Mouse (Mus musculus) WW6 (cell line): ENCODE measurements around the gene Slc35f5.
"Not testable (repeated sequence)": the region's sequence is repeated elsewhere in the genome, so short reads cannot be mapped to it uniquely, and the experiment has no call there.

Source experiments
- DNase-seq: peaks from one replicate; pipeline ENCODE4 v3.0.0-alpha.2; 2013; ENCODE audit warnings: low read depth, low spot score

The Slc35f5 gene

GRCm38 (mm10) chr1:125560259-125561192 is at the start of gene Slc35f5:
Gene Slc35f5, plus strand, starts transcription at chr1:125560595.
- DNase-seq = peak; percentile 61

DNA sequence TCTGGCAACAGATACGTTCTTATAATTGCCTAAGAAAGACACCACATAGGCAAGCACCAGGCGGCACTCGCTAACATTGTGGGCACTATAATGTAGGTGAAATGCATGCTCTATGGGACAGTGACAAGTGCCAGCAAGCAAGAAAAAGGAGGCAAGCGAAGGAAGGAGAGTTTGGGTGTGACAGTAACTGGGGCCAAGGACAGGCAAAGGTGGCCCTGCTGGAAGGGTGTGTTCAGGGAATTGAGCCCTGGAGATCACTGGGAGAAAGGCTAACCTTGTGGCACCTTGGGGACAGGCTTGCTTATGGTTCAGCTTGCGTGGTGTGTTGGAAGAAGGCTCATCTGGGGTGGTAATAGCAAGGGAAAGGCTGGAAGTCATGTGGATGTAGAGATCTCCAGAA is 45.7 kb upstream of the Slc35f5 start:
- no peak for DNase-seq

DNA sequence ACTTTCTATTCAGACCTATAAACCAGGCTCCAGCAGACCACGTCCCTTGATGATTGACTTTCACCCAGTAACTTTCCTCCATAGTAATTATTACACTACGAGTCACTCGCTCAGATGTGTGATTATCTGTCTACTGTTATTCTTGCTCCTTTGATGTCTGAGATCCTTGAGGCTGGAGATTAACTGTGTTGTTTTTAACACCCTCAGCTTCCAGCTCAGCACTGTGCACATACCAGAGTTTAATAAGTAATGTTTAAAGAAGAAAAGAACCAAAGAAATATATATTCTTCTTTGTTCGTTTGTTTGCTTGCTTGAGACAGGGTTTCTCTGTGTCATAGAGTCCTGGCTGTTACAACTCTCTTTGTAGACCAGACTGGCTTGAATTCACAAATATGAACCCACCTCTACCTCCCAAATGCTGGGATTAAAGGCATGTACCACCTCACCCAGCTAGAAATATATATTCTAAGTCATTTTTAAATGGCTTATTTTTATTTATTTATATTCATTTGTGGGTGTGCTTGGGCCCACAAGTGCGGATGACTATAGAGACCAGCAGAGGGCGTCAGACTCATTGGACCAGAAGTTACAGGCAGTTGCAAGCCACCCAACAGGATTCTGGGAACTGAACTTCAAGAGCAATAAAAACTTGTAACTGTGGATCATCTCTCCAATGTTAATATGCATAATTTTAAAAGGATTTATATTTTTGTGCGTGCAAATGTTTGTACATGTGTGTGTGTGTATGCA is 43.3 kb upstream of the Slc35f5 start:
- no peak for DNase-seq

DNA sequence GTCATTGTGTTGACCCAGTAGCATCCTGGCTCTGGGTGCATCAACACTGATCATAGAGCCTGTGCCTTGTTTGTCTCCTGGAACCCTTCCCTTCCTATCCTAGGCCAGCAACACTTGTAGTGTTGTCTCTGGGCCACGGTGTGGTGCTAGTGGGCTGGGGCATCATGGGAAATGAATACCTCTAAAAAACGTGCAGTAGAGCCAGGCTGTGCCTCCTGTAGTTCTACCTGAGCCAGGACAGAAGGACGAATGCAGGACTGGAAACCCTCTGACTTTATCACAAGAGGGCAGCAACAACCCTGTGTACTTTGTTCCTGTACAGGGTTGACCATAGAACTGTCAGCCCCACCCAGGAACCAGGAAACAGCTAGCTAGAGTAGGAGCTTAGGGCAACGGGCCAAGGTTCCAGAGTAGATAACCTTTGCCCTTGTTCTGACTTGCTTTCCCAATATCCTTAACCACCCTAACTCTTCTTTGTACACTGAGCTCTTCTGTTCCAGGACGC is 41.2 kb upstream of the Slc35f5 start:
- no peak for DNase-seq

DNA sequence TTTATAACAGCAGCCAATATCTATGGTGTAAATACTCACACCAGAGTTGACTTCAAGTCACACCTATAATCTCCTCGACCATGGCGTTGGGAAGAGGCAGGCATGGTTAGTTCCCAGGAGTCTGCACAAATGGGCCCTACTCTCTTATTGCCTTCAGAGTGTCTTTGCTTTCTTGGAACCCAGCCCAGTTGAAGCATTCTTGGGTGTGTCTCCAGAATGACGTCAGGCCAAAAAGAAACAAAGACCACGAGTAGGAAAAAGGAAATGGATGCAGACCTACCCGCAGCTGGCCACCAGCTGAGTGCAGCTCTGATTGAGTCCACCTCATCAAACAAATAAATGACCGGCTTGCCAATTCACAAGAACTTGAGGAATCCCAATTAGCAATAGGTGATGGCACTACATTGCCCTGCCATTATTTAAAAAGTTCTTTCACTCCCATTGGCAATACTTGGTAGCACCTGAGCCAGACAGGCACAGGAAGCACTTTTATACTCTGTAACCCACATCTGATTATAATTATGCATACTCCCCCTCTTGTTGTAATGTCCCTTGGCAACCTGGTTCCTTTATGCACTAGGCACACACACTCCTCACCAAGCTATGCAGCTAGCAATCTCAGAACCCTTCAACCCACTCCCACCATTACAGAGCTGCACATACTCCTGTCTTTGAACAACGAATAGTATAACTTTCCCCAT is 34.3 kb upstream of the Slc35f5 start:
- DNase-seq = no peak

DNA sequence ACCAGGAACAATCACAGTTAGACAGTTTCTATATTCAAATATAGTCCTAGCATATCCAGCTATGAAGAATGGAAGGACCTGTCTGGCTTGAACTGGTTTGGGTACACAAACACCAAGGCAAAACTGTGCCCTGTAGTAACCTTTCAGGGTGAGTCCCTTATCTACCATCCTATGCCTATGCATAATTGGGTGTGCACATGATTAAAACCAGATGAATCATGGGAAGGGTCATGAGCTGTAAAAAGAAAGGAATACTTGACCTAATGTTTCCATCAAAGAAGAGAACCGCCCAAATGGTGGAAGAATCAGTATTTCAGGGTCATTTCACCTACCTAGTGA is 33.8 kb upstream of the Slc35f5 start:
- no peak for DNase-seq

GRCm38 (mm10) chr1:125527364-125527763 is 33.0 kb upstream of the Slc35f5 start:
- no peak for DNase-seq

- DNase-seq = not testable (repeated sequence)
Observed at GRCm38 (mm10) chr1:125533180-125533912, 27.0 kb upstream of the Slc35f5 start.

DNA sequence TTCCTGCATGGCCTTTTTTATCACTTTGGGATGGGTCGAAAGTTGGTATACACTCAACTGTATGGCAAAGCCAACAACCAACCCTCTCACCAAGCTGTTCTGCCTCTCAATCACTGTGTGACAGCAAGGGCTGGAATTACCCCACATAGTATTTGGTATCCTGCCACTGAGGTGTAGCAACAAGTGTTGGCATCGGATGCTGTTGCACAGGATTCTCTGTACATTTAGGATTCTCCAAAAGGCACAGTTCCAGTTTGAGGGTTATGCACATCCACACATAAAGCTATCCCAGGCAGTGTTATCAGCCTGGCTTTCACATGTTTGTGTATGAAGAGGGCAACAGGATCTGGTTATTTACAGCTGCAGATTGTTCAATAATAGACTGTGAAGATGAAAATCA is 23.3 kb upstream of the Slc35f5 start:
- no peak for DNase-seq

GRCm38 (mm10) chr1:125537776-125538175 is 22.6 kb upstream of the Slc35f5 start:
- DNase-seq = no peak

DNA sequence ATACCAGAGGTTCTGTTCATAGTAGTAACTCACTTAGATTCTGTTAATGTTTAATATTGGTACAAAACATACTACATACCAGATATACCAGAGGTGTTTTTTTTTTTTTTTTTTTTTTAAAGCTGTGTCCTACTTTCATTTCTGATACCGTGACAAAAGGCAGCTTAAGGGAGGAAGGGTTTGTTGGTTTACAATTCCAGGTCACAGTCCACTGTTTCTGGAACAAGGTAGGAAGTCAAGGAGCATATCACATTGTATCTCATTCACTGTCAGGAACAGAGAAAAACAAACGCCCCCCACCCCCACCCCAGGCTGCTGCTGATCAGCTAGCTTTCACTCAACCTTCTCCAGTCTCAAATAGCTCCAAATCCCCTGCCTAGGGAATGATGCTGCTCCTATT is 21.1 kb upstream of the Slc35f5 start:
- no peak for DNase-seq

- no peak for DNase-seq
Observed at GRCm38 (mm10) chr1:125542008-125542999, 18.1 kb upstream of the Slc35f5 start.

GRCm38 (mm10) chr1:125549872-125550271 is 10.5 kb upstream of the Slc35f5 start:
- no peak for DNase-seq

- DNase-seq = no peak
Observed at GRCm38 (mm10) chr1:125550359-125550758, 10.0 kb upstream of the Slc35f5 start.

- DNase-seq = no peak
Observed at GRCm38 (mm10) chr1:125551564-125551963, 8.8 kb upstream of the Slc35f5 start.

DNA sequence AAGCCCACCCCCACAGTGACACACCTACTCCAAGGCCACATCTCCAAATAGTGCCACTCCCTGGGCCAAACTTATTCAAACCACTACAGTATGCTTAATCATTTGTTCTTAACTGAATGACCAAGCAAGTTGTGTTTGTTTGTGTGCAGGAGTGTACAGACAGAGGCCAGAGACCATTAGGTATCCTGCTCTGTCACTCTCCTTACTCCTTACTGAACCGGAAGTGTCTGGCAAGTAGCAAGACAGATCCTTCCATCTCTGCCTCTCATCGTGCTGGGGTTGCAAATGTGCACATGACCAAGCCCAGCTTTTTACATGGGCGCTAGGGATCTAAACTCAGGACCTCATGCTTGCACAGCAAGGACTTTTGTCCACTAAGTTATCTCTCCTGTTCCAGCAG is 1.1 kb upstream of the Slc35f5 start:
- no peak for DNase-seq

- no peak for DNase-seq
Observed at GRCm38 (mm10) chr1:125559721-125560120, 674 bp upstream of the Slc35f5 start.

- no peak for DNase-seq
Observed at GRCm38 (mm10) chr1:125561206-125561605, 811 bp downstream of the Slc35f5 start.

- no peak for DNase-seq
Observed at GRCm38 (mm10) chr1:125561841-125562240, 1.4 kb downstream of the Slc35f5 start.

DNA sequence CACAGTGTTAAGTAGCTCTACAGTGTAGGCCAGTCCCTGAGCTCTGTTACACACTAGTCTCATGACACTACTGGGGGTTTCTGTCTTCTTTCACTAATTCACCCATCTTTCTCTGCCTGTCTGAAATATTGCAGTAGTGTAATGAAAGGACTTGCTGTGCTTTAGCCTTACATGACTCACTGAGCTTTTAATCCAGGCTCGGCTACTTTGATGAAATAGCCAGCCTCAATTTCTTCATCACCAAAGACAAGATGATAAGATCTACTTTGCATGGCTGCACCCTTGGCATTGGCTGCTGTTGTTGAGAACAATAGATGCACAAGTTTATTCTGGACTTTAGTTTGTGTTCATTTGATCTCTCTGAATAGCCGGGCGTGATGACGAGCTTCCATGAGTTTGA is 7.7 kb downstream of the Slc35f5 start:
- no peak for DNase-seq
